Mouse (Mus musculus): ENCODE results near the gene Padi3. TPM values are rescaled to one million over a fixed set of nuclear protein-coding genes. Genes with fewer than 3 reads are reported as not detected.

The Padi3 gene
- polyA plus RNA-seq, 1 experiment from 2014 or later: not detected

DNA sequence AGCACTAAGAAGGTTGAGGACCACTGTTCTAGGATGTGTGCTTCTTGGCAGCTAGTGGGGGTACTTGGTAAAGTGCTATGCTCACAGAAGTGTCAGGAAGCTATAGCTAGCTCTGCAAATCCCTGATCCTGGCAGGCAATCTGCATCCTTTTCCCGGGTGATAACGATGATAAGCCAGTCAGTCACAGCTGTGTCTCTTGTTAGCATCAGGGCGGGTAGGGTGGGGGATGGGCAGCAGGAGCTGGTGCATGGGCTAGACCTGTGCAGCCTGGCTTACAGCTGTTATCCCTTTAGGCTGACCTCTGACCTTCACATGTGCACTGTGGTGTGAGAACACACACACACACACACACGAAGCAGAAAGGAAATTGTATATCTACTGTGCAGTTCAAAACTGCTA lies 67.4 kb downstream of the Padi3 start:
- WGBS: 47% methylated on average over 4 of the region's 4 CpGs
- ATAC-seq (ENCODE audit: low FRiP score, low read depth): no peak
- no peak overlapping the region for H3K27ac ChIP-seq
- peaks cover 8% of the 10 kb centered on the region; the same call in 1 of the 2 replicates for H3K4me1 ChIP-seq
- no peak overlapping the region for H3K9ac ChIP-seq
- no peaks in the 10 kb centered on the region for H3K27me3 ChIP-seq (replicated peaks)
- no peak overlapping the region for H3K4me2 ChIP-seq (replicated peaks)
- H3K36me3 ChIP-seq: no peaks in the 10 kb centered on the region
- no peaks in the 10 kb centered on the region for H3K9me3 ChIP-seq
- no peak overlapping the region for H3K4me3 ChIP-seq

DNA sequence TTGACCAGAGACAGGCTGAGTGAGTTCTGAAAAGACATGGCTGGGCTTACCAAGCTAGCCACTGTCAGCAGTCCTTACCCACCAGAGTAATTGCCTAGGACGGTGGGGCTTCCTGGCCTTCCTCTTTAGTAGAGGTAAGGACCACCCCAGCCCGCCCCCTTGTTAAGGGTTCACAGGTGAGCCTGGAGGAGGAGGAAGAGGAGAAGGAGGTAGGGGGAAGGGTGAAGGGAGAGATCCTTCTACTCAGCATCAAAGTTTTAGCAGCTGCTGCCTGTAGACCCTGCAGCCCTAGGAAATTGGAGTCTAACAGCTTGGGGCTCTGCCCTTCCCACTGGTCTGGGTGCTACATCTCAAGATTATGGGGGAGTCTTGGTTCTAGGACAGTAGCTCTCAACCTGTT lies 67.9 kb downstream of the Padi3 start, which contains the start of gene Padi6:
TSS of gene Padi6 (minus strand) at position 101 of the 400 bp plus-strand sequence.
- H3K4me1 ChIP-seq: peaks cover 8% of the 10 kb centered on the region; the same call in 1 of the 2 replicates
- H3K4me2 ChIP-seq (replicated peaks): no peak within 1 kb of the TSS
- WGBS: 80% methylated on average over 2 of the region's 2 CpGs
- no peaks in the 10 kb centered on the region for H3K36me3 ChIP-seq
- H3K4me3 ChIP-seq: no peak within 1 kb of the TSS
- no peaks in the 10 kb centered on the region for H3K27me3 ChIP-seq (replicated peaks)
- no peak for ATAC-seq (ENCODE audit: low FRiP score, low read depth)
- H3K9ac ChIP-seq: no peak within 1 kb of the TSS
- no peaks in the 10 kb centered on the region for H3K9me3 ChIP-seq
- H3K27ac ChIP-seq: no peak within 1 kb of the TSS

DNA sequence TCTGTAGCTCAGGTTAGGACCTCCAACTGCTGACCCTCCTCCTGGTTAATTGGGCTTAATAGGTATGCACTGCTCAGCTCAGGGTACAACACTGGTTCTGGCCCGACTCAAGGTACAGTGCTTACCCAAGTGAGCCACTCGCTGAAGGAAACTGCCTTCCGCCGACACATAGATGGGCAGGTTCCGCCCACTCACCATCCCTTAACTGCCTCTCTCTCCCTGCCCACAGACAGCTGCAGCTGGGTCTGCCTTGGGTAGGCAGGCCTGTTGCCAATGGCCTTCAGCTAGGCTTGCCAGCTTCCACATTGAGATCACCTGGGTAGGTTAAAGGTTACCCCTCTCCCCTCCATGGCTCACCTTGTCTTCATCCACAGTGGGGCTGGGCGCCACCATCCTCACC lies 69.0 kb downstream of the Padi3 start:
- no peak for ATAC-seq (ENCODE audit: low FRiP score, low read depth)
- H3K9ac ChIP-seq: no peak overlapping the region
- H3K36me3 ChIP-seq: no peaks in the 10 kb centered on the region
- no peak overlapping the region for H3K27ac ChIP-seq
- H3K4me1 ChIP-seq: peaks cover 8% of the 10 kb centered on the region; the same call in 1 of the 2 replicates
- H3K9me3 ChIP-seq: no peaks in the 10 kb centered on the region
- no peak overlapping the region for H3K4me3 ChIP-seq
- no peak overlapping the region for H3K4me2 ChIP-seq (replicated peaks)
- H3K27me3 ChIP-seq (replicated peaks): no peaks in the 10 kb centered on the region
- WGBS: 87% methylated on average over 6 of the region's 6 CpGs

DNA sequence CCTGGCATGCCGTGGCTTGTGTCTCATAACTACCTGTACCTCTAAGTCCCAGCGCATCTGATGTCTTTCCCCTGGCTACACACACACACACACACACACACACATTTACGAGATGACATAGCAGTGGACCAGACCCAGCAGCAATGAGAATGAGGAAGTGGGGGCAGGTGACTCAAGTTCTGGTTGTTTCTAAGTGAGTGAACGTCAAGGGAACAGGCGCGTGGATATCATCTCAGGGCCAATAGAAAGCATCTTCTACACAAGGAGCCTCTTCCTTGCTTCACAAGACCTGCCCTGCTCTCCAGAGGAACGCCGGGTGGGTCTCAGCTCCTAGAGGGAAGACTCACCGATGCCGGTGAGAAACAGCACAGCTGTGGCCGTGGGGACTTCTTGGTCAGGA lies 69.8 kb downstream of the Padi3 start:
- Histone ChIP-seq H3K36me3 (no peaks in the 10 kb centered on the region), H3K4me3 (no peak overlapping the region), H3K4me2 (replicated peaks) (no peak overlapping the region), H3K27me3 (replicated peaks) (no peaks in the 10 kb centered on the region), H3K27ac (no peak overlapping the region), H3K9me3 (no peaks in the 10 kb centered on the region), H3K9ac (no peak overlapping the region), H3K4me1 (peaks cover 8% of the 10 kb centered on the region; the same call in 1 of the 2 replicates)
- no peak for ATAC-seq (ENCODE audit: low FRiP score, low read depth)
- 89% methylated on average over 11 of the region's 11 CpGs for WGBS

Other genes starting within 250 kb of the Padi3 start
- gene Arhgef10l, start 144.6 kb downstream of the Padi3 start, polyA plus RNA-seq (2016; fragmentation: Nextera tagmentation; extraction: Ambion mirVana): 35.8 and 38.8 TPM in 2 replicates
- 99.9 and 106 TPM in 2 replicates for gene Rcc2, start 110.1 kb downstream of the Padi3 start, polyA plus RNA-seq (2016; fragmentation: Nextera tagmentation; extraction: Ambion mirVana)
- gene Padi6, start 68.0 kb downstream of the Padi3 start, polyA plus RNA-seq (2016; fragmentation: Nextera tagmentation; extraction: Ambion mirVana): not detected in 2 replicates
- 0.18 and 0.22 TPM in 2 replicates for gene Padi4, start 36.4 kb downstream of the Padi3 start, polyA plus RNA-seq (2016; fragmentation: Nextera tagmentation; extraction: Ambion mirVana)
- gene Padi1, start 35.1 kb upstream of the Padi3 start, polyA plus RNA-seq (2016; fragmentation: Nextera tagmentation; extraction: Ambion mirVana): 0.19 and 0.38 TPM in 2 replicates
- gene Padi2, start 95.7 kb upstream of the Padi3 start, polyA plus RNA-seq (2016; fragmentation: Nextera tagmentation; extraction: Ambion mirVana): 5.3 and 8.4 TPM in 2 replicates
- 403 and 410 TPM in 2 replicates for gene Sdhb, start 150.6 kb upstream of the Padi3 start, polyA plus RNA-seq (2016; fragmentation: Nextera tagmentation; extraction: Ambion mirVana)
- 121 and 126 TPM in 2 replicates for gene Atp13a2, start 176.2 kb upstream of the Padi3 start, polyA plus RNA-seq (2016; fragmentation: Nextera tagmentation; extraction: Ambion mirVana)
- gene Mfap2, start 199.8 kb upstream of the Padi3 start, polyA plus RNA-seq (2016; fragmentation: Nextera tagmentation; extraction: Ambion mirVana): 265 and 278 TPM in 2 replicates
- gene Crocc, start 249.9 kb upstream of the Padi3 start, polyA plus RNA-seq (2016; fragmentation: Nextera tagmentation; extraction: Ambion mirVana): 11.7 and 12.8 TPM in 2 replicates

Data from neural tube, embryonic 12.5 days (tissue).